Mouse (Mus musculus) CH12.LX (cell line): ENCODE data around the gene Zfp148. TPM values are rescaled to one million over a fixed set of nuclear protein-coding genes. Genes with fewer than 3 reads are reported as not detected.

Source experiments
- DNase-seq: peaks from one replicate; pipeline ENCODE4 v3.0.0-alpha.2; 2013; ENCODE audit errors: extremely low read depth
- H3K27ac ChIP-seq: 2 replicates; pipeline ENCODE4 v1.5.1; 2012; ENCODE audit warnings: low read depth, mild to moderate bottlenecking, control low read depth, moderate library complexity; ENCODE audit not compliant: insufficient read depth
- H3K27me3 ChIP-seq: replicated peaks from 2 replicates; pipeline ENCODE3; 2012; ENCODE audit warnings: inconsistent platforms
- H3K36me3 ChIP-seq, 2 experiments: replicated peaks in 1 of 2; 2 replicates each; pipeline versions ENCODE3 to v1.6.1; 2012; ENCODE audit warnings: inconsistent platforms in 1 of 2, low read length in 1 of 2, mild to moderate bottlenecking in 1 of 2, mixed read lengths in 1 of 2, moderate library complexity in 1 of 2; ENCODE audit not compliant: control insufficient read depth in 1 of 2, insufficient read depth in 1 of 2
- H3K4me1 ChIP-seq, 2 experiments: 2 replicates each; pipeline ENCODE4 v1.6.1; 2012; ENCODE audit warnings: inconsistent platforms in 1 of 2, moderate library complexity in 1 of 2; ENCODE audit not compliant: insufficient read depth in 2 of 2, control insufficient read depth in 1 of 2
- H3K4me2 ChIP-seq: 2 replicates; pipeline ENCODE4 v1.6.1; 2012; ENCODE audit warnings: low read depth, mild to moderate bottlenecking, control low read depth; ENCODE audit not compliant: poor library complexity, insufficient read depth, severe bottlenecking
- H3K4me3 ChIP-seq, 3 experiments: fragments of 150-350 bp in 1 of 3; sonication (generic) in 1 of 3; replicated peaks in 1 of 3; 2 replicates each; pipeline versions ENCODE3 to v1.5.1; 2011 to 2012; ENCODE audit warnings: low read depth in 2 of 3, low read length in 2 of 3, mild to moderate bottlenecking in 2 of 3, moderate library complexity in 2 of 3, control low read depth in 1 of 3, improper control_type of control experiment in 1 of 3, inconsistent platforms in 1 of 3, mixed read lengths in 1 of 3; ENCODE audit not compliant: poor library complexity in 1 of 3
- H3K79me2 ChIP-seq: replicated peaks from 2 replicates; pipeline ENCODE4 v1.6.1; 2012; ENCODE audit warnings: mild to moderate bottlenecking, moderate library complexity; ENCODE audit not compliant: control insufficient read depth, poor library complexity, insufficient read depth, severe bottlenecking; ENCODE audit errors: extremely low read depth
- H3K9ac ChIP-seq: 2 replicates; pipeline ENCODE4 v1.6.1; 2012; ENCODE audit warnings: low read depth, mild to moderate bottlenecking, control low read depth, moderate library complexity; ENCODE audit not compliant: insufficient read depth
- H3K9me3 ChIP-seq: replicated peaks from 2 replicates; pipeline ENCODE3; 2012; ENCODE audit warnings: low read length, inconsistent platforms, mixed read lengths
- BHLHE40 ChIP-seq: IDR thresholded peaks from 2 replicates; pipeline ENCODE4 v1.6.1; 2011; ENCODE audit warnings: mild to moderate bottlenecking, low read depth, low read length, improper control_type of control experiment
- CHD2 ChIP-seq: IDR thresholded peaks from 2 replicates; pipeline ENCODE4 v1.6.1; 2011; ENCODE audit warnings: low read length, improper control_type of control experiment
- CTCF ChIP-seq, 2 experiments: IDR thresholded peaks in 1 of 2; conservative IDR thresholded peaks in 1 of 2; 2 replicates each; pipeline ENCODE4 v1.5.1; 2011 to 2012; ENCODE audit warnings: low read depth in 2 of 2, low read length in 2 of 2, improper control_type of control experiment in 1 of 2, inconsistent platforms in 1 of 2, mild to moderate bottlenecking in 1 of 2, moderate library complexity in 1 of 2
- E2F4 ChIP-seq: IDR thresholded peaks from 2 replicates; pipeline ENCODE4 v1.6.1; 2011; ENCODE audit warnings: low read depth, low read length, improper control_type of control experiment; ENCODE audit not compliant: insufficient replicate concordance
- ETS1 ChIP-seq: conservative IDR thresholded peaks from 2 replicates; pipeline ENCODE4 v1.6.1; 2012; ENCODE audit warnings: low read depth, mild to moderate bottlenecking, inconsistent platforms, low read length, improper control_type of control experiment, moderate library complexity
- HCFC1 ChIP-seq: IDR thresholded peaks from 2 replicates; pipeline ENCODE4 v1.6.1; 2012; ENCODE audit warnings: low read depth, mild to moderate bottlenecking, inconsistent platforms, low read length, improper control_type of control experiment
- IRF4 ChIP-seq: IDR thresholded peaks from 2 replicates; pipeline ENCODE4 v1.6.1; 2014; ENCODE audit warnings: low read depth, mild to moderate bottlenecking, inconsistent platforms, low read length, improper control_type of control experiment
- MAFK ChIP-seq: IDR thresholded peaks from 2 replicates; pipeline ENCODE4 v1.6.1; 2011; ENCODE audit warnings: low read length, improper control_type of control experiment; ENCODE audit not compliant: insufficient replicate concordance
- MAX ChIP-seq: IDR thresholded peaks from 2 replicates; pipeline ENCODE4 v1.6.1; 2011; ENCODE audit warnings: low read length, improper control_type of control experiment
- MEF2A ChIP-seq: IDR thresholded peaks from 2 replicates; pipeline ENCODE4 v1.6.1; 2014; ENCODE audit warnings: low read depth, mild to moderate bottlenecking, inconsistent platforms, low read length, improper control_type of control experiment, borderline replicate concordance
- MYC ChIP-seq: IDR thresholded peaks from 2 replicates; pipeline ENCODE4 v1.6.1; 2011; ENCODE audit warnings: low read depth, mild to moderate bottlenecking, improper control_type of control experiment, low read length
- NRF1 ChIP-seq: IDR thresholded peaks from 2 replicates; pipeline ENCODE4 v1.6.1; 2014; ENCODE audit warnings: low read depth, mild to moderate bottlenecking, inconsistent platforms, low read length, improper control_type of control experiment, moderate library complexity
- PAX5 ChIP-seq: IDR thresholded peaks from 2 replicates; pipeline ENCODE4 v1.6.1; 2012; ENCODE audit warnings: low read length, inconsistent platforms, mixed read lengths
- POLR2A ChIP-seq: IDR thresholded peaks from 2 replicates; pipeline ENCODE4 v1.6.1; 2011; ENCODE audit warnings: low read depth, mild to moderate bottlenecking, improper control_type of control experiment, low read length
- POLR2AphosphoS2 ChIP-seq: IDR thresholded peaks from 2 replicates; pipeline ENCODE4 v1.6.1; 2011; ENCODE audit warnings: low read depth, low read length, improper control_type of control experiment
- TCF12 ChIP-seq: IDR thresholded peaks from 2 replicates; pipeline ENCODE4 v1.6.1; 2014; ENCODE audit warnings: low read depth, mild to moderate bottlenecking, inconsistent platforms, low read length, improper control_type of control experiment
- UBTF ChIP-seq: IDR thresholded peaks from 2 replicates; pipeline ENCODE4 v1.6.1; 2012; ENCODE audit warnings: low read depth, mild to moderate bottlenecking, inconsistent platforms, low read length, improper control_type of control experiment, moderate library complexity
- ZC3H11A ChIP-seq: IDR thresholded peaks from 2 replicates; pipeline ENCODE4 v1.6.1; 2012; ENCODE audit warnings: low read depth, mild to moderate bottlenecking, inconsistent platforms, low read length, improper control_type of control experiment
- ZKSCAN1 ChIP-seq: IDR thresholded peaks from 2 replicates; pipeline ENCODE4 v1.6.1; 2012; ENCODE audit warnings: low read depth, inconsistent platforms, low read length, improper control_type of control experiment, borderline replicate concordance
- ZNF384 ChIP-seq: IDR thresholded peaks from 2 replicates; pipeline ENCODE4 v1.6.1; 2012; ENCODE audit warnings: low read depth, low read length, improper control_type of control experiment, inconsistent platforms
- dilution Hi-C: fragments of 300-500 bp; cut with MboI; formaldehyde crosslinking; loops from 2 replicates; pipeline ENCODE4 v1.14.3; 2020; ENCODE audit warnings: low sequenced_read_pairs; ENCODE audit not compliant: extremely low pct_unique_long_range_greater_than_20kb, extremely low pct_ligation_motif_present
- in situ Hi-C: fragments of 300-500 bp; cut with MboI; formaldehyde crosslinking; loops from 3 replicates; pipeline ENCODE4 v1.14.3; 2019; ENCODE audit warnings: low sequenced_read_pairs, low pct_ligation_motif_present, low pct_unique_long_range_greater_than_20kb, mixed read lengths
- polyA plus RNA-seq: library from polyadenylated mRNA; unstranded; fragments of >175 nt; gene quantifications from 2 replicates; pipeline ENCODE4 v1.2.1, GENCODE M21; 2012; ENCODE audit warnings: low read depth; ENCODE audit not compliant: insufficient read length
- total RNA-seq, 2 experiments: library from RNA; depleted of rRNA; stranded (reverse); fragments of 300-350 nt in 1 of 2; fragments of >200 nt in 1 of 2; gene quantifications; 2 replicates each; pipeline ENCODE4 v1.2.3; 2012 to 2014

Gene Zfp148
- total and polyA plus RNA-seq, 3 experiments = 19.5 to 36.6 (median 28.6) TPM

GRCm38 (mm10) chr16:33536456-33536855 lies 155.8 kb downstream of the Zfp148 start:
- Histone ChIP-seq H3K4me2 (no peak overlapping the region; the same call in 1 of the 2 replicates), H3K79me2 (no peaks in the 10 kb centered on the region), H3K4me1 (peaks cover 7 to 30% of the 10 kb centered on the region in 2 experiments), H3K4me3 (no peak overlapping the region), H3K27ac (no peak overlapping the region), H3K9me3 (no peaks in the 10 kb centered on the region), H3K36me3 (no peaks in the 10 kb centered on the region), H3K9ac (no peak overlapping the region), H3K27me3 (no peaks in the 10 kb centered on the region)
- peak; percentile 74 for DNase-seq
- dilution Hi-C loops = no loop called here
- in situ Hi-C loops = loop anchor here (10.0 kb wide), 1 partner anchor 268 kb away; no protein-coding TSS in a partner anchor
- no peak for TF ChIP-seq POLR2AphosphoS2
- TF ChIP-seq IRF4 = 0 out of 2 replicates have a peak, but pooled peaks have one; percentile 24
- 0 out of 2 replicates have a peak, but pooled peaks have one; percentile 15 for TF ChIP-seq ETS1
- TF ChIP-seq ZNF384 = no peak
- no peak for TF ChIP-seq CHD2
- no peak for TF ChIP-seq NRF1
- TF ChIP-seq MAFK = no peak
- TF ChIP-seq HCFC1 = peak; percentile 25; the same call in 1 of the 2 replicates
- TF ChIP-seq E2F4 = no peak
- no peak; the same call in 1 of the 2 replicates for TF ChIP-seq MEF2A
- TF ChIP-seq ZKSCAN1 = no peak
- no peak for TF ChIP-seq PAX5
- peak; percentile 80; the same call in 1 of the 2 replicates for TF ChIP-seq MAX
- TF ChIP-seq CTCF (conservative IDR thresholded peaks at IDR 0.05 in 1 of 2, IDR thresholded peaks at IDR 0.05 in 1 of 2; ENCODE audit: low read depth in 2 of 2, low read length in 2 of 2) = peak in 1 of 2 experiments; percentile 5; a peak in 1 of 4 replicates
- peak; percentile 69 for TF ChIP-seq BHLHE40
- no peak for TF ChIP-seq UBTF
- TF ChIP-seq TCF12 = 0 out of 2 replicates have a peak, but pooled peaks have one; percentile 23
- no peak for TF ChIP-seq POLR2A
- 0 out of 2 replicates have a peak, but pooled peaks have one; percentile 70 for TF ChIP-seq MYC

GRCm38 (mm10) chr16:33537499-33538225 lies 157.0 kb downstream of the Zfp148 start:
- no peaks in the 10 kb centered on the region for H3K79me2 ChIP-seq
- peaks cover 6 to 20% of the 10 kb centered on the region in 2 experiments for H3K4me1 ChIP-seq
- H3K4me3 ChIP-seq = no peak overlapping the region
- no peak overlapping the region for H3K4me2 ChIP-seq
- no peak overlapping the region for H3K27ac ChIP-seq
- no peak overlapping the region for H3K9ac ChIP-seq
- H3K27me3 ChIP-seq = no peaks in the 10 kb centered on the region
- H3K9me3 ChIP-seq = no peaks in the 10 kb centered on the region
- dilution Hi-C loops (no loop called here), in situ Hi-C loops (loop anchor here (10.0 kb wide), 1 partner anchor 267 kb away; no protein-coding TSS in a partner anchor)
- H3K36me3 ChIP-seq = no peaks in the 10 kb centered on the region
- TF ChIP-seq ZC3H11A (no peak), PAX5 (no peak)
- DNase-seq = no peak
